Mouse (Mus musculus) yolk sac, embryonic 10.5 days (tissue): Measurements from ENCODE around the gene Bcl7c.

ENCODE experiments used
- DNase-seq: peaks from one replicate; pipeline ENCODE4 v3.0.0-alpha.2; 2017; ENCODE audit warnings: low spot score

The Bcl7c gene

DNA sequence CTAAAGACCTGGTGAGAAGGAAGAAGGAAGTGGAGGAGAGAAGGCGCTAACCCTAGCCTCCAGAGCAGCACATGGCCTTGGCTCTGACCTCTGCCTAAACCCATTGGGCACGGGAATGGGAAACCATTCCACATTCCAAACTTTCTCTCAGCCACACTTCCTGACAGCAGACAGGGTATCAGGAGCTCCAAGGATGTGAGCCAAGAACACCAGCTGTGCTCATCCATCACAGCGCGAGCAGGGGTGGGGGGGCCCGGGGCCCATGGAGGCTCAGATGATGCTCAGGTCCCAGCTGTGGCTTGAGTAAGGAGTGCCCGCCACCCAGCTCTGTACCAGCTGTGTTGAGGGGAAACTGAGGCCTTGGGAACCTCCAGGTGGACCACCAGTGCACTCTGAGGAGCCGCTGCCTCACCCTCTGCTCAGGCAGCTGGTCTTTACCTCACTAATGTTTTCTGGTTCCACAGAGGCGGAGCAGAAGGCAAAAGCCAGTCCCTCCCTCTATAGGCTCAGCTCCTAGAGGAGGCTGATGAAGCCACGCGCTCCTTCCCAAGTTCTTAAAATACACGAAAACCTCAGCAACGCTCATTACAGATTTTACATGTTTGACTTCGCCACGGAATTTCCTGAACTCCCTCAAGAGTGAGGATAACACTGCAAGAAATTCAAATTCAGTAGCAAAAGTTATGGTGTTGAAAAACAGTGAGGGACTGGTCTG is 23.3 kb downstream of the Bcl7c start:
- no peak for DNase-seq

DNA sequence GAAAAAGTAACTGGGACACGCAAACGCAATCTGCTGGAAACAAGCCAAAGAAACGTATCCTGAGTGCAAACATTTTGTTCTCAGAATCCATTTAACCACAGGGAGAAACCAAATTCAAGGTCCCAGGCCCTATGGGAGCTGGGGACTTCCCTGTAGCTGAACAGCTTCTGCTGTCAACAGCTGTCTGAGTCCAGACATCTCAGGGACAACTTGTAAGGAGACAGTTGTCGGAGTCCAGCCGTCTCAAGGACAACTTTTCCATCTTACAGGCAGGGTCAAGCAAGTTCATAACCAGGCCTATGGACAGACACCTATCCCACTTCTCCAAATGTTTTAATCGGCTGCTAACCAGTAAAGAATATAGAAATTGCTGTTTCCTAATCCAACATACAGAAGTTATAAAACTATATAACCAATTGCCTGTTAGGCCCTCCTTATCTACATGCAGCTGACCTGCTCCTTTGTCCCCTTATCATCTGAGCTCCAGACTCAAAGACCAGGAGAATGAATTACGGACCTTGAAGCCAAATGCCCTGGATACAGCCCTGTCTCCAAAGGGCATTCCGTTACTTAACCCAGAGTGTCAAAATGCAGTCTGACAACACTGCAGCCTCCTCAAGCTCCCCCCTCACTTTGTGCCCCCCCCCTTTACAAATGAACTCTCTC is 26.7 kb downstream of the Bcl7c start:
- no peak for DNase-seq

DNA sequence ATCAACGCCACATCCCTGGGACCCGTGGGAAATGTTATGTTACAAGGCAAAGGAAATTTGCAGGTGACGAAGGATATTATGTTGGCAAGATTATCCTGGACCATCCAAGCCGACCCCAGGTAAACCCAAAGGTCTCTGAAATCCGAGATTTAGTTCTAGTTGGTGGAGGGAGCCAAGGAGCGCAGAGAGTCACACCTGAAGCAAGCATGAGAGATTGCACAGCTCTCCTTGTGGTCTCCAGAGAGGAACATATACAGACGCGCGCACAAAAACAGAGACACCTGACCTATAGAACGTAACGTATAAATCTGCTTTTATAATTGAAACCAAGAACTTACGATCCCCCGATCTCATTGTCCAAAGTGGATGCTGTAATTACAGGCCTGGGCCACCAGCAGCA is 28.2 kb downstream of the Bcl7c start:
- no peak for DNase-seq

DNA sequence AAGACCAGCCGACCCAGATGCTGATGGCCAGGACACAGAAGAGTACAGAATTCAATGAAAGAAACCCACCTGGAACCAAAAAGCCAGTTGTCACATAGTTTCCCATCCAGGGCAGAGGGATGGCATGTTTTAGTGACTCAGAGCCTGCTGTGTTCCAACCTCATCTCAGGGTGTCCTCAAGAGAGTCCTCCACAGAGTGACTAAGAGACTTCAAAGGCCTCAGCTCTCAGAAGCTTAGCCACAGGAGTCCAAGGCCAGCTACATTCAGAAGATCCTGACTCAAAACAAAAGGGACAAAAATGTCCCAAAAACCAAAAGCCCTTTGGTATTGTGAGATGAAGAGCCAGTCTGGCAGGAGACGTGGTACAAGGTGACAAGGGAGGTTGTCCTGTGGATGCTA is 29.9 kb downstream of the Bcl7c start:
- no peak for DNase-seq

DNA sequence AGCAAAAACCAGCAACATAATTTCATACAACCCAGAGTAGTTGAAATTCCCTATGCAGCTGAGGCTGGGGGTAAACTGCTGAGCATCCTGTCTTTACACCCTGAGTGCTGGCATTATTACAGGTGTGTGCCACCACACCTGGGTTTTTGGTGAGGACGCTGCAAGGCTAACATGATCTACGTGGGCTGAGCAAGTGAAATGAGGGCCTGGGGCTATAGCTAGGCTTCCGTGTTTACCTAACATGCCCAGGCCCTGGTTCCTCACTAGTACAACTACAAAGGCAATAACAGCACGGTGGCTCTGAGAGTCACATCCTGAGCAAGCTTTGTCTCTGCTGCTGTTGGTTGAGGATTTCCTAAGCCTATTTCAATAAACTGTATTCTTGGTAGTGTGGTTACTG is 31.1 kb downstream of the Bcl7c start:
- no peak for DNase-seq

DNA sequence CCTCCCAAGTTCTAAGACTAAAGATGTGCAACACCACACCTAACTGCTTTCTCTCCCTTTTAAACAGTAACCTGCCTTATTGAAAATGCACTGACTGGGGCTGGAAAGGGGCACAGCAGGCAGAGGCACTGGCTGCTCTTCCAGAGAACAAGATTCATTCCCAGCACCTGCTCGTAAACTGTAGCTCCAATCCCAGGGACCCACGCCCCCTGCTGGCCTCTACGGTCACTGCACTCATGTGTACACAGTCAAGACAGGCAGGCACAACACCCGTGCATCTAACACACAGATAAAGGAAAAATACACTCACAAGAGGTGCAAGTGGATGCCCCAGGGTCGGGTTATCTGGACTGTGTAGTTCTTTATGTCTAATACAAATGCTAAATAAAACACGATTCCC is 31.7 kb downstream of the Bcl7c start:
- DNase-seq: no peak

DNA sequence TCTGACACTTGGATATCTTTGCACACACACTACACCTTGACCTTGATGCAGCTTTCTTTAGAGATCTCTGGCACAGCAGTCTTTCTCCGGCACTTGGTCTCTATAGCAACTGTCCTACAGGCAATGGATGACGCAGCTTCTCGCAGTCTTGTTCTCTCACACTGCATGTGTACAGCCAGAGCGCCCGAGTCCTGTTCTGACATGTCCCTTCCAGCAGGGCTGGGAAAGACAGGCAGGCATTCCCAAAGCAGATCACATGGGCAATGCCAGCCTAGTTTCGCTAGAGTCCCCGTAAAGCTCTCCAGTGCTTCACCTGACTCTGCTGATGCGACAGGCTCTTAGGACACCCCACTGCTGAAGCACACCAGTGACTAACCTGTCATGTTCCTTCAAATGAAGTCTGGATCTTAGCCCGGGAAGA is 33.3 kb downstream of the Bcl7c start:
- no peak for DNase-seq

DNA sequence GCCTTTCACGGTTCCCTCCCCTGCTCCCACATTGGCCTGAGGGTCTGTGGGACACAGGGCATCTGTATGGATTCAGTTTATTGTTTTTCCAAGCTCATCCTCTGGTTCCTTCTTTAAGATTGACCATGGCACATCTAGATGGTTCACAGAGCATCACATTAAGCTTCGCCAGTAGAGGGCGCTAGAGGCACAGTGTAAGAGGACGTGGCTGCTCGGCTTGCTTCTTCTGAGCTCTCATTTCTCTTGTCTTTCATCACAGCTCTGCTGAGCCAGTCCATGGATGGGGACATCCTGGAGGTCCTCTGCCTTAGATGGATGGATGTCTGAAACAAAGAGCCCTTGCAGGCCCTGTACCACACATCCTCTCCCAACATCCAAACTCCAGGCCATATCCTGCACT is 33.8 kb downstream of the Bcl7c start:
- peak; percentile 78 for DNase-seq

DNA sequence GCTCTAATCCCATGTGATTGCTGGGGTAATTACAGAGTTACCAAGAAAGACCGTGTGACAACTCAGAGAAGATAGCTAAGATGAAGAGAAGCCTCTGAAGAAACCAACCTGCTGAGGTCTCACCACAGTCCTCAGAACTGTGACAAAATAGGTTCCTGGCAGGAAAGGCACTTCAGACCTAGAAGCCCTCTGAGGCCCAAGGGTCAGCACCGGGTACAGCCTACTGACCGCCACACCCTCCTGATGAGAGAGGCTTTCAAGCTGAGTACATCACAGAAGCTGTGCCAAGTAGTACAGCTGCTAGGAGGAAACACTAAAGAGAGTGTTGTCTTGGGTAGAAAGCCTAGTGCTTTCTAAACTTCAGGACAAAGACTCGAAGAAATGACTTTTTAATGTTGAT is 36.0 kb downstream of the Bcl7c start:
- DNase-seq: no peak

DNA sequence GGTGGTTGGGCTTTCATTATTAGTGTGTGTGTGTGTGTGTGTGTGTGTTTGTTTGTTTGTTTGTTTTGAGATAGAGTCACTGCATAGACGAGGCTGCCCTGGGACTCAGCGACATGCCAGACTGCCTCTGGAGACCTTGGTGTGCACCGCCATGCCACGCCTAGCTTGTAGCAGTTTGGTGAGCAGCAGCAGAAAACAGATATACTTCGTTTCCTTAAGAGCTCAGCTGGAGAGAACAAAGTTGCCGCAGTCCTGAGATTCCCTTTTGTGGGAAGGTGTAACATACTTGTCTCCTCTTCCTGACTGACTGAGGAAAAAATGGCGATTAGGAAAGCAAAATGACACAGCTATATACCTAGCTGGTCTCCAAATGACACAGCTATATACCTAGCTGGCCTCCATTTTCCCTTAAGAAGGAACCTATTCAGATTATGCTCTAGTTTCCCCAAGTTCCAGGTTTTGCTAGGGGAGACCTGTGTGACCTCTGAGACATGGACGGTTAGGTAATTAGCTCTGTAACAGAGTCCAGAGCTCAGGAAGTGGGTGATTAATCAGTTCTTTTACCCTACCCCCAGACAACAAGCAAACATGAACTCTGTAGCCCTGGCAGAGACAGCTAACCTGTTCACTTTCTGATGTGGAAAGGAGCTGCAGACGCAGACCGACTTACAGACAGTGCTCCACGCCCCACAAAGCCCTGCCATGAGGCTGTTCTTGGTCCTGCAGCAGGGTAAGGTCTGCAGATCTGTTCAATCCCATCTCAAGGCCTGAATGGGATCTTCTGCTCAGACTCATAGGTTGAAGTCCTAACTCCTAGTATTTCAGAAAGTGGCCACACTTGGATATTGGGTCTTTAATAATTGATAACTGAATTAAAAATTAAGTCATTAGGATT is 36.6 kb downstream of the Bcl7c start:
- DNase-seq: peak; percentile 70

DNA sequence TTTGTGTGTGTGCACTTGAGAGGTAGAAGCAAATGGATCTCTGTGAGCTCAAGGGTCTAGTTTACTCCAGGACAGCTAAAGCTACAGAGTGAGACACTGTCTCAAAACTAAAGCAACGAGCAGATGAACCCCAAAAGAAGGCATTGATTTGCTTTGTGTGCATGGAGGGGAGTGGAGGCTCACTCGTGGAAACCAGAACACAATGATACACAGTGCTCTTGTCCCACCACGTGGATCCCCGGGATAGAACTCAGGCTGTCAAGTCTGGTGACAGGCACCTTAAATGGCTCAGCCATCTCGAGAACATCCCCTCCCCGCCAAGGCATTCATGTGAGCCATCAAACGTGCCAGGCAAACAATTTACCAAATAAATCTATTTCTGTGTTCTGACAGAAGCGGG is 41.6 kb downstream of the Bcl7c start:
- no peak for DNase-seq

DNA sequence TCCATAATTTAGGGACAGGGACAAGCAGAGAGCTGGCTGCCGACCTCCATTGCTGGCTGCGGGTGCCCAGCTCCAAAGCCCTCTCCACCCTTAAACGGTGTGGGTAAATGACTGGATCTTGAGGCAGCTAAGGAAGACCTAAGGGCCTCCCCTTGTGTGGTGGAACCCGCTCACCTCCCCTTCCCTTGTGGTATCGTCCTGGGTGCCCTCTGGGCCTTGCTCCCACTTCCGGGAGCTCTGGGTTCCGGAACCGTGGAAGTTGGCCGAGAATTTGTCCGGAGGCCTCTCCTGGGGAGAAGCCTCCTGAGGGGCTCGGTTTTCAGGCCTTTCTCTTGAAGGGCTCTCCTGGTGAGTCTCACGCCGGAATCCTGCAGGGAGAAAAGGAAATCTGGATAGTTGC is 42.1 kb downstream of the Bcl7c start:
- DNase-seq: no peak

DNA sequence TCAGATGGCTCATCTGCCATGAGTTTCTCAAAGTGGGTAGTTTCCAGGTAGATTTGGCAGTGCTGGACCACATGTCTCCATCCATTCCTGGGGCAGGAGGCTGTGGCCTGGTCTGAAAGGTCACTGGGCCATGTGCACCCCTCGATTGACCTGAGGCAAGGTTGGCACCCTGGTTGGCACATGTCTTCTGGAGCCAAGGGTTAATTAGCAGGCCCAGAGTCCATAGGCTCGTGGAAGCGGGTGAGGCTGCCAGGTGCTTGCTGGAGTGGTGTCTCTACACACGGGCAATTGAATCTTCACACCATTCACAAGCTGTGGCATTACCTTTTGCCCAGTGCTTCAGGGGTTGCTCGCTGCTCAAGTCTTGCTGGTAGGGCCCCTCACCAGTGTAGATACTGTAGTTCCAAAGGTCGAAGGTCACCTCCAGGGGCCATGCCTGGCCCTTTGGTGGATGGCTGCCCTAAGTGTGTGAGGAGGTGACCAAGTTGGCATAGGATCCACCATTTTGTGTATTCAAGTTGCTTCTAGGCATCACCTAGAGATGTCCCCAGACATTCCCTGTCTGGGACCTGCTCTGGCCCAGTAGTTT is 42.6 kb downstream of the Bcl7c start:
- DNase-seq: no peak

DNA sequence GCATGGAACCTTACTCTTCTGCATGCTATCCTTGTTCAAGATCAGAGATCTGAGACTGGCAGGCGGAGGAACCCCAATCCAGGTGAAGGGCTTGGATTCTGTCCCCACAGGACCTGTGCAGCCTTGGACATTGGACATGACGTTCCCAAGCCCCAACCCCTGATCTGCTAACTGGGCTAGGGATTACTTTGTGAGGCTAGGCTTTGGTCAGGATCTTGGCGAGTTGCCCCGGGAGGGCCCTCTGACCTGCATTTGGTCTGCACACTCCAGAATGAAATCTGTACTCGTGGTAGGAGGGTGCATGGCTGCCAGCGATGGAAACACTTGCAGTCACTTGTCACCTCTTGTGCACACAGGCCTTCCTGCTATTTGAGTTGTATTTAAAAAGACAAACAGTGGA is 45.8 kb downstream of the Bcl7c start:
- DNase-seq: no peak

DNA sequence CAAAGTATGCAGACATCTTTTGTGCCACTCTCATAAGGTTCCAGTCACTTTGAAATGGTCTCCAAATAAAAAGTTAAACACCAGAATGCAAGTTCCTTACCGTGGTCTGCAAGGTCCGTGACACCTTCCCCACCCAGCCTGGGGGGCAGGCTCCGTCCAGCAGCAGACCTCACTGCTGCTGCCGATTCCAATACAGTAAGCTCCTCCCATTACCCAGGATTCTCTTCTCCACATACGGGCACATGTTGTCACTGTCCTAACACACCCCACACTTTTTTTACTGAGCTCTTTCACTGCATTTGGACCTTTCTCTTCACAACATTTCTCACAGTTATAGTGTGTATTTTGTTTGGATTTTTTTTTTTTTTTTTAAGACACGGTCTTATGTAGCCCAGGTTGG is 46.9 kb downstream of the Bcl7c start:
- no peak for DNase-seq

DNA sequence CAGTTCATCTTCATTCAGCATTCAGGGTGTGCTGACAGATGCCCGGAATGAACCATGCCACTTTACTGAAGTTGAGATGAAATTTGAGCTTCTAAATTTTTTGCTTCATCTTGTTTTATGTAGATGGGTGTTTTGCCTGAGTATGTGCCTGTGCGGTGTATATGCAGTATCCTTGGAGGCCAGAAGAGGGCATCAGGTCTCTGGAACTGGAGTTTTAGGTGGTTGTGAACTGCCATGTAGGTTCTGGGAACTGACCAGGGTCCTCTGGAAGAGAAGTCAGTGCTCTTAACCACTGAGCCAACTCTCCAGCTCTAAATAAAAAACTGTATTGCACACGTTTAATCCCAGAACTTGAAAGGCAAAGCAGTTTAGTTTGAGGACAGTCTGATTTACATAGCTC is 47.9 kb downstream of the Bcl7c start:
- DNase-seq: no peak

DNA sequence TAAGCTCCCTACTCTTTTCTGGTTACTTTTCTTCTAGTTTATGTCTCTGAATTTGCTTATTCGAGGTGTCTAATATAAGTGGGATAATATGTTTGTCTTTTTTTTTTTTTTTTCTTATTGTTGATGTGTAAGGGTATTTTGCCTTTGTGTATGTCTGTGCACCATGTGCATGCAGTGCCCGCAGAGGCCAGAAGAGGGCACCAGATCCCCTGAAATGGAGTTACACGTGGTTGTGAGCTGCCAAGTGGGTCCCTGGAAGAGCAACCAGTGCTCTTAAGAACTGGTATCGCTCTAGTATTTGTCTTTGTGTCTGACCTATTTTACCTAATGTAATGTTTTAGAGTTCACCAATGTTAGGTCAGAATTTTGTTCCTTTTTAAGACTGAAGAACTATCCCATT is 51.8 kb downstream of the Bcl7c start:
- peak; percentile 49 for DNase-seq

DNA sequence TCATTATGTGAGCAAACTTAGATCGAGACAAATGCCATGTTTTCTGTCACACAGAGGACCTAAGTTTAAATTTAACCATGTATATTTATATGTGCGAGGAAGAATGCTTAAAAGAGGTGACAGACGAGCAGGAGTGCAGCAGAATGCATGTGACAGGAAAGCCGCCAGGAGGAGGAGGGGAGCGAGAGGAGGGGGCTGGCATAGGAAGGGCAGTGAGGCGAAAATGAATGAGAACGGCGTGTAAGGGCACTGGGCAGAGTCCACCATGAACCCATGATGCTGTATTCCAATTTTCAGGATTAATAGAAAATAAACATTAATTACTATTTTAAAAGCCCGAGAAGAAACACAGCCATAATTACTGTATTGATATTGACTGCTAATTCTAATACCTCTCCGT is 54.4 kb downstream of the Bcl7c start:
- no peak for DNase-seq

DNA sequence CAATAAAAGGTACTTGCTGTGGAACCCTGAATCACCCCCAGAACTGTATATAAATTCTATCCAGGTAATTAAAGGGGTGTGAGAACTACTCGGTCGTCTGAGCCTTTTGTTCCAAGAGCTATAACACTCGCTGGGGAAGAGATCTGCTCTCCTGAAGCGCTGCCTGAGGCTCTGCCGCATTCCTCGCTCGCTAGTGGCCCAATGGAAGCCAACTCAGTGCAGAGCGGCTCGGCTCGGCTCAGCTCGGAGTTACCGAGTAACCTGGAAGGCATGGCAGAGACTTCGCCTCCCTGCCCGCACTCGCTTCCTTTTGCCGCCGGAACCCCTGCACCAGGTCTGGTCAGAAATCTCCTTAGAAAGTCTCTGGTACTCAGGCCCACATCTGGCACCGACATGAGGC is 56.7 kb downstream of the Bcl7c start:
- peak; percentile 57 for DNase-seq

DNA sequence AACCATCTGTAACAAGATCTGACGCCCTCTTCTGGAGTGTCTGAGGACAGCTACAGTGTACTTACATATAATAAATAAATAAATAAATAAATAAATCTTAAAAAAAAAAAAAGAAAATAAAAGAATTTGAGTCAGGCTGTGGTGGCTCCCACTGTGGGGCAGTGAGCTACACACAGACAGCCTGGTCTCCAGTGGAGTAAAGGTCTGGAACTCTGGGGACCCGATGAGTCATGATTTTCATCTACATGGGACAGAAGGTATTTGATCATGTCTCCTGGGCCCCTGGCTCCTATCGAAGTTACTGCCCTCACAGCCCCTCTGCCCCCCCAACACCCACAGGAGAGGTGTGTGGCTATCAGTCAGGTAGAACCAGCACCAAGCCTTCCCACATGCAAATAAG is 57.1 kb downstream of the Bcl7c start:
- no peak for DNase-seq

DNA sequence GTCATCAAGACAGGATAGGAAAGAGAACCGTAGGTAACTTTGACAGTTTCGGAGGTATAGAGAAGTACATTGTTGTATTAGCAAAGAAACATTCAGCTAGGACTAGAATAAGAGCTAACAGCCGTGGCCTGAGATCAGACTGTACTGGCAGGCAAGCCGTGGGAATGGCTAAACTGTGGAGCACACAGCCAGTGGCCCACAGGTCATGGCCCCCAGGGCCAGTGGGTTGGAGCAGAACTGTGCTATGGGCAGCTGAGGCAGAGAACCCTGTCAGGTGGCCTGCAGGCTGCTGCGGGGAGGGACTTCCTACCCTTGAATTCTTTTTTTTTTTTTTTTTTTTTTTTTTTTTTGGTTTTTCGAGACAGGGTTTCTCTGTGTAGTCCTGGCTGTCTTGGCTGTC is 59.5 kb downstream of the Bcl7c start:
- DNase-seq: no peak

DNA sequence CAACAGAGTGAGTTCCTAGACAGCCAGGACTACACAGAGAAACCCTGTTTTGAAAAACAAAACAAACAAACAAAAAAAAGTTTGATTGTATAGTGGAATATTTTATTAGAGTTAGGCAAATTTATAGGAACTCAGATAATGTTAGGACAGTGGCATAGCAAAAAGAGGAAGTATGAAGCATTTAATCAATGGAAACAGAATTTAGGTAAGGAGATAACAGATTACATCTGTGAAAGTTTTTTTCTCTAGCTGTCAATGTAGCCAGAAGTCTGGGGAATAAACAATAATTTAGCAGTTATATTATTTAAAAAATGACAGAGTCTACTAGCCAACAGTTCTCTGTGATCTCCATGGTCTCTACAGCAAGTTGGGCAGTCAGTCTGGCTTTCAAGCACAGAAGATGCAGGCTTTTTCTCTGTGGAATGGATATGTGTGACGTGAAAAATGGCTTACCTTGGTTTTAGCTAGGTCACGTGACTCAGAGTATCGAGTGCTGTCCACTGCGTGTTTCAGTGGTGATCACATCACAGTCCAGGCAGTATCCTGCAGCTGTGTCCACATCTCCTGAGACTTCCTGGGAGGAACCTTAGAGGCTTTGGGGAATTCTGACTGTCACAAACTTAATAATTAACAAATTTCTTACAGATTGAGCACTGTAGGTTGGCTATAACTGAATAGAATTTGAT is 60.1 kb downstream of the Bcl7c start:
- no peak for DNase-seq
